Mouse (Mus musculus) kidney, postnatal 0 days (tissue): ENCODE data around the gene Cd7. TPM values are rescaled to one million over a fixed set of nuclear protein-coding genes. Genes with fewer than 3 reads are reported as not detected.
"Not testable (repeated sequence)": the region's sequence is repeated elsewhere in the genome, so short reads cannot be mapped to it uniquely, and the experiment has no call there.

Experiments used
- ATAC-seq: fragments of 200-750 bp; cut with Nextera tagmentation; replicated peaks from 2 replicates; pipeline ENCODE4 v1.8.0; 2017; ENCODE audit warnings: low read depth, moderate number of reproducible peaks, moderate TSS enrichment, moderate library complexity; ENCODE audit not compliant: low FRiP score
- DNase-seq: peaks from one replicate; pipeline ENCODE4 v3.0.0-alpha.2; 2016; ENCODE audit warnings: low spot score
- H3K27ac ChIP-seq: fragments of 300-500 bp; sonication (generic); 2 replicates; pipeline ENCODE4 v1.5.1; 2014; ENCODE audit warnings: mild to moderate bottlenecking
- H3K27me3 ChIP-seq: fragments of 300-500 bp; sonication (generic); 2 replicates; pipeline ENCODE4 v1.6.1; 2014; ENCODE audit warnings: low read length, mixed read lengths; ENCODE audit not compliant: insufficient read depth
- H3K36me3 ChIP-seq: fragments of 300-500 bp; sonication (generic); 2 replicates; pipeline ENCODE4 v1.6.1; 2014; ENCODE audit warnings: low read length, mixed read lengths; ENCODE audit not compliant: insufficient read depth
- H3K4me1 ChIP-seq: fragments of 300-500 bp; sonication (generic); replicated peaks from 2 replicates; pipeline ENCODE4 v1.6.1; 2014; ENCODE audit warnings: antibody characterized with exemption, low read length, mixed read lengths; ENCODE audit not compliant: insufficient read depth
- H3K4me2 ChIP-seq: fragments of 300-500 bp; sonication (generic); 2 replicates; pipeline ENCODE4 v1.6.1; 2014; ENCODE audit warnings: mild to moderate bottlenecking, low read length, moderate library complexity, mixed read lengths
- H3K4me3 ChIP-seq: fragments of 300-500 bp; sonication (generic); replicated peaks from 2 replicates; pipeline ENCODE4 v1.5.1; 2014; ENCODE audit warnings: low read depth, low read length
- H3K9ac ChIP-seq: fragments of 300-500 bp; sonication (generic); 2 replicates; pipeline ENCODE4 v1.6.1; 2014; ENCODE audit warnings: low read depth, low read length
- H3K9me3 ChIP-seq: fragments of 300-500 bp; sonication (generic); replicated peaks from 2 replicates; pipeline ENCODE4 v1.6.1; 2016; ENCODE audit warnings: low read length, inconsistent platforms, mixed read lengths
- CTCF ChIP-seq: IDR thresholded peaks from 2 replicates; pipeline ENCODE4 v1.5.1; 2016; ENCODE audit warnings: antibody characterized with exemption, low read depth, mild to moderate bottlenecking, moderate library complexity
- WGBS: fragments of 180-500 bp; shearing (Covaris S2); extraction: QIAGEN DNeasy Blood & Tissue Kit; methylation state at CpG from one replicate; pipeline ENCODE4 v1.1.7; 2014; 5-methylcytosine and 5-hydroxymethylcytosine counted together
- polyA plus RNA-seq: library from polyadenylated mRNA; unstranded; fragments of >200 nt; fragmentation: Nextera tagmentation; extraction: Ambion mirVana; gene quantifications from 2 replicates; pipeline ENCODE4 v1.2.1, GENCODE M21; 2015

Gene Cd7
- polyA plus RNA-seq, 1 experiment from 2014 or later, result 0.16 TPM

DNA sequence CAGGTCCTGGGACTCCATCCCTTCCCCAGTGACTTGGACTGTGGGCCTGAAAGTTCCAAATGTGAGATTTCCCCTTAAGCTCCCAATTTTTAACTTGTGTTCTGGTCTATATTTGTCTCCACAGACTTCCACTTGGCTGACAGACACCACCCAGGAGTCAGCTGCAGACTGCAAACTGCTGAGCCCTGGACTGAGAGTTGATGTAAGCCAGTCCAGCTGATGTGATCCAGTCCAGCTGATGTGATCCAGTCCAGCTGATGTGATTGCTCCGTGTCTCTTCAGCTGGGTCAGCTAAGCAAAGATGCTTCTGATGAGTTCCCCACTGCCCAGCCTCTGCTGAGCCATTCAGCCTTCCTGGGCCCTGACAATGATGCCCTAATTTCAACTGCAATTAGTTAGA, 12.6 kb upstream of the Cd7 start:
- DNase-seq (no peak), ATAC-seq (no peak)
- H3K9ac ChIP-seq, result no peak overlapping the region
- H3K9me3 ChIP-seq, result no peaks in the 10 kb centered on the region
- H3K27me3 ChIP-seq, result no peaks in the 10 kb centered on the region
- 0 out of 2 replicates have a peak, but pooled peaks cover under 1% of the 10 kb centered on the region for H3K4me1 ChIP-seq
- H3K4me2 ChIP-seq, result no peak overlapping the region
- no peak for TF ChIP-seq CTCF
- H3K36me3 ChIP-seq, result no peaks in the 10 kb centered on the region
- H3K4me3 ChIP-seq, result no peak overlapping the region
- WGBS, result 30% methylated on average over 1 of the region's 1 CpGs
- H3K27ac ChIP-seq, result no peak overlapping the region

DNA sequence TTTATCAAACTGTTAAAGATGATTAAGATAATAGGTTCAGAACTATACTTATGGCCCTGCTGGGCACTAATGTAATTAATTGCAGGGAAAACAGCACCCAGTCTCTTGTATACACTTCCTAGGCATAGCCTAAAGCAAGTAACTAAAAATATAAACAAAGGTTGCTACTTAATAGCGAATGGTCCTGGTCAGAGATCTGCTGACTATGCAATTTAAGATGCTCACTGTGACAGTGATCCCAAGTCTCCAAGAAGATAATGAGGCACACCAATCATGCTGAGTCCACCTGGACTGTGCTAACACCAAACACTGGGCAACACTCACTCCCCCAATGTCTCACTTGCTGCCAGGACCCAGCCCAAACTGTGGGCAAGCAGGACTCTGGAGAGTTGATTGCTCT, 10.6 kb upstream of the Cd7 start:
- H3K27me3 ChIP-seq, result no peaks in the 10 kb centered on the region
- no peak overlapping the region for H3K9ac ChIP-seq
- WGBS, result 50% methylated on average over 1 of the region's 1 CpGs
- TF ChIP-seq CTCF, result no peak
- ATAC-seq (no peak), DNase-seq (no peak)
- no peak overlapping the region for H3K4me2 ChIP-seq
- H3K9me3 ChIP-seq, result no peaks in the 10 kb centered on the region
- no peaks in the 10 kb centered on the region for H3K36me3 ChIP-seq
- no peak overlapping the region for H3K4me3 ChIP-seq
- H3K27ac ChIP-seq, result no peak overlapping the region
- H3K4me1 ChIP-seq, result no peaks in the 10 kb centered on the region

GRCm38 (mm10) chr11:121047826-121048399, 8.7 kb upstream of the Cd7 start:
- no peaks in the 10 kb centered on the region for H3K27me3 ChIP-seq
- H3K36me3 ChIP-seq, result no peaks in the 10 kb centered on the region
- H3K4me2 ChIP-seq, result no peak overlapping the region
- no peak overlapping the region for H3K27ac ChIP-seq
- H3K9ac ChIP-seq, result no peak overlapping the region
- peak; percentile 67 for TF ChIP-seq CTCF
- DNase-seq (peak; percentile 75), ATAC-seq (no peak)
- no peaks in the 10 kb centered on the region for H3K9me3 ChIP-seq
- WGBS, result 45% methylated on average over 2 of the region's 2 CpGs
- no peaks in the 10 kb centered on the region for H3K4me1 ChIP-seq
- H3K4me3 ChIP-seq, result no peak overlapping the region

DNA sequence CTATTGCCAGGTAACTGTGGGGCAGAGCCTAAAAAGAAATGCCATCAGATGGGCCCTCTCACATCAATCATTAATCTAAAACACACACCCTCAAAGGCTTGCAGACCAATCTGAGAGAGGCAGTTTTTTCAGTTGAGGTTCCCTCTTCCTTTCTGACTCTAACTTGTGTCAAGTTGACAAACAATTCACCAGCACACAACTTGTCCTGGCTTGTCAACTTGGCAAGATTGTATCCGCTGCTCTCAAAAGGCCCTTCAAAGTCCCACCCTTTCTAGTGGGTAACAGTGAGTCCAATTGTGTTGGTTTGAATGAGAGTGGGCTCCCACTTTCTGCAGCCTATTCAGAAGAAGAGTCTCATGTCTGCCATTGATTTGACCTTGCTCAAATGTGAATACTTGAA, 6.1 kb upstream of the Cd7 start:
- no peak for ATAC-seq
- WGBS, result 83% methylated on average over 1 of the region's 1 CpGs

GRCm38 (mm10) chr11:121043025-121043424, 3.8 kb upstream of the Cd7 start:
- H3K27me3 ChIP-seq, H3K4me2 ChIP-seq, H3K36me3 ChIP-seq, H3K27ac ChIP-seq, H3K4me1 ChIP-seq, ATAC-seq, DNase-seq, H3K4me3 ChIP-seq, H3K9ac ChIP-seq, H3K9me3 ChIP-seq: not testable (repeated sequence)
- WGBS, result 50% methylated on average over 1 of the region's 1 CpGs

More for the DNA sequence above, 6.1 kb upstream of the Cd7 start:
- Histone ChIP-seq H3K4me3 (no peak overlapping the region), H3K4me2 (no peak overlapping the region), H3K36me3 (no peaks in the 10 kb centered on the region), H3K27me3 (no peaks in the 10 kb centered on the region), H3K9me3 (no peaks in the 10 kb centered on the region), H3K4me1 (no peaks in the 10 kb centered on the region), H3K27ac (no peak overlapping the region), H3K9ac (no peak overlapping the region)
- TF ChIP-seq CTCF, result no peak
- no peak for DNase-seq

DNA sequence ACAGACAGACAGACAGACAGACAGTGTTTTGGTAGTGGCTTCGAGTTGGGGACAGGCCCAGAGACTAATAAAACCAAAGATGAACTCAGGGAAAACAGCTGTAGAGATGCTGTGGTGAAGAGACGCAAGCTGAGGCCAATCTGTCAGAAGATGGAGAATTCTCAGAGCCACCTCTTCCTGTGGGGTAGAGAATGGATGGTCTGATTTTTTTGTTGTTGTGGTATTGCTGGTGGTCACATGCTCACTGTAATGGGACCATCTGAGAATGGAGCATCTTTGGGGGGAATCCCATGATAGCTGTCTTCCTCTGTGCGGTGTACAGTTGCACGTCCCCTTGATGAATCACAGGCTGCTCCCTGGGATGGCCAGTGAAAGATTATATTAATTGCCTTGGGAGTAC, 3.3 kb upstream of the Cd7 start:
- H3K4me3 ChIP-seq, result no peak overlapping the region
- no peak overlapping the region for H3K27ac ChIP-seq
- no peak overlapping the region for H3K4me2 ChIP-seq
- H3K9me3 ChIP-seq, result no peaks in the 10 kb centered on the region
- H3K36me3 ChIP-seq, result no peaks in the 10 kb centered on the region
- WGBS, result 70% methylated on average over 4 of the region's 4 CpGs
- H3K27me3 ChIP-seq, result no peaks in the 10 kb centered on the region
- no peak overlapping the region for H3K9ac ChIP-seq
- DNase-seq (no peak), ATAC-seq (no peak)
- H3K4me1 ChIP-seq, result no peaks in the 10 kb centered on the region
- no peak for TF ChIP-seq CTCF

GRCm38 (mm10) chr11:121041636-121042035, 2.4 kb upstream of the Cd7 start:
- H3K27me3 ChIP-seq, result no peaks in the 10 kb centered on the region

More at GRCm38 (mm10) chr11:121041636-121042035, 2.4 kb upstream of the Cd7 start:
- Histone ChIP-seq H3K9ac (no peak overlapping the region), H3K9me3 (no peaks in the 10 kb centered on the region), H3K4me2 (no peak overlapping the region), H3K4me1 (no peaks in the 10 kb centered on the region), H3K27ac (no peak overlapping the region), H3K36me3 (no peaks in the 10 kb centered on the region), H3K4me3 (no peak overlapping the region)
- no peak for TF ChIP-seq CTCF
- ATAC-seq, result no peak
- WGBS, result 70% methylated on average over 4 of the region's 4 CpGs
- DNase-seq, result no peak
